Mouse (Mus musculus) ES-Bruce4 (cell line): ENCODE data around the gene Cfap77.

Experiments used
- CTCF ChIP-seq: IDR thresholded peaks from one replicate; pipeline ENCODE4 v1.8.1; 2011; ENCODE audit warnings: low read depth, low read length
- POLR2A ChIP-seq: IDR thresholded peaks from one replicate; pipeline ENCODE4 v1.8.1; 2011; ENCODE audit warnings: low read length; ENCODE audit not compliant: insufficient read depth

DNA sequence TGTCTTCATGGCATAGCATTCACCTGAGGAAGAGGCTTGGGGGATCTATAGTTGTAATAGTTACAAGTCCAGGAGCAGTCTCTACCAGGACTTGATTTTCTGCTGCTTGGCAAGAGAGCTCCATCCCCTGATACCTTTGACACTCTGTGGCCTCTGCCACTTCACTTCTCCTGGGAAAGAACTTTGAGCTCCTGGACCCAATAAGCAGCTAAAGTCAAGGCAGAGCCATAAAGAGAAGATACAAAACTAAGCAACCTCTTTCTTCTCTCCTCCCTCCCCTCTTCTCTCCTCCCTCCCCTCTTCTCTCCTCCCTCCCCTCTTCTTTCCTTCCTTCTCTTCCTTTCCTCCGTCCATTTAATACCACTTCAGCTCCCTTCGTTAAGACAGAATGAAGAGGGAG is 140.7 kb downstream of the Cfap77 start:
- TF ChIP-seq CTCF, result no peak
- no peak for TF ChIP-seq POLR2A
